Mouse (Mus musculus) cortical plate, adult 2 months (tissue): ENCODE data around the gene Mycbp2. TPM values are rescaled to one million over a fixed set of nuclear protein-coding genes. Genes with fewer than 3 reads are reported as not detected.
A peak's percentile ranks its signal among the peaks of the same experiment; 100 is the strongest.

Experiments
- H3K27ac ChIP-seq: fragments of 200-500 bp; 2 replicates; pipeline ENCODE4 v1.5.1; 2012; ENCODE audit warnings: low read length, control low read depth, inconsistent platforms; ENCODE audit not compliant: insufficient read depth
- H3K4me1 ChIP-seq: fragments of 200-500 bp; 2 replicates; pipeline ENCODE4 v1.6.1; 2011; ENCODE audit warnings: low read length; ENCODE audit not compliant: control insufficient read depth, insufficient read depth
- H3K4me3 ChIP-seq: fragments of 200-500 bp; 2 replicates; pipeline ENCODE4 v1.5.1; 2011; ENCODE audit warnings: mild to moderate bottlenecking, low read length, control low read depth; ENCODE audit not compliant: insufficient read depth
- CTCF ChIP-seq: fragments of 200-500 bp; IDR thresholded peaks from 2 replicates; pipeline ENCODE4 v1.5.1; 2011; ENCODE audit warnings: mild to moderate bottlenecking, control low read depth, low read length; ENCODE audit not compliant: insufficient read depth; ENCODE audit errors: extremely low read depth
- POLR2A ChIP-seq: fragments of 200-500 bp; IDR thresholded peaks from 2 replicates; pipeline ENCODE4 v1.6.1; 2011; ENCODE audit warnings: mild to moderate bottlenecking, low read length, control low read depth; ENCODE audit not compliant: insufficient read depth; ENCODE audit errors: extremely low read depth
- polyA plus RNA-seq: library from polyadenylated mRNA; depleted of rRNA; stranded (reverse); fragments of >200 nt; gene quantifications from 2 replicates; pipeline ENCODE4 v1.2.3, GENCODE M21; 2012

The Mycbp2 gene
- polyA plus RNA-seq, 1 experiment: 129 TPM

GRCm38 (mm10) chr14:103095826-103096225 is 250.8 kb downstream of the Mycbp2 start:
- TF ChIP-seq POLR2A: no peak
- TF ChIP-seq CTCF: no peak
- Histone ChIP-seq H3K27ac (no peak overlapping the region), H3K4me3 (no peak overlapping the region), H3K4me1 (peaks cover 15% of the 10 kb centered on the region; the same call in 1 of the 2 replicates)

- no peak overlapping the region for H3K27ac ChIP-seq
- H3K4me1 ChIP-seq: peaks cover 15% of the 10 kb centered on the region; the same call in 1 of the 2 replicates
- TF ChIP-seq POLR2A: no peak
- TF ChIP-seq CTCF: no peak
- H3K4me3 ChIP-seq: no peak overlapping the region
These were observed 251.6 kb downstream of the Mycbp2 start for GRCm38 (mm10) chr14:103095036-103095435.

GRCm38 (mm10) chr14:103093670-103094069 is 252.9 kb downstream of the Mycbp2 start:
- peaks cover 15% of the 10 kb centered on the region; the same call in 1 of the 2 replicates for H3K4me1 ChIP-seq

GRCm38 (mm10) chr14:103093236-103093635 is 253.4 kb downstream of the Mycbp2 start:
- TF ChIP-seq CTCF: no peak
- TF ChIP-seq POLR2A: no peak
- no peak overlapping the region for H3K4me3 ChIP-seq
- H3K4me1 ChIP-seq: peaks cover 15% of the 10 kb centered on the region; the same call in 1 of the 2 replicates
- no peak overlapping the region for H3K27ac ChIP-seq

More at GRCm38 (mm10) chr14:103093670-103094069, 252.9 kb downstream of the Mycbp2 start:
- Histone ChIP-seq H3K4me3 (no peak overlapping the region), H3K27ac (no peak overlapping the region)
- TF ChIP-seq CTCF (no peak), POLR2A (no peak)

GRCm38 (mm10) chr14:103088624-103089023 is 258.0 kb downstream of the Mycbp2 start:
- Histone ChIP-seq H3K4me3 (no peak overlapping the region), H3K27ac (no peak overlapping the region), H3K4me1 (peaks cover 8% of the 10 kb centered on the region)
- TF ChIP-seq CTCF (peak; percentile 53; the same call in 1 of the 2 replicates), POLR2A (no peak)

- peaks cover 4% of the 10 kb centered on the region for H3K4me1 ChIP-seq
- TF ChIP-seq POLR2A: no peak
- TF ChIP-seq CTCF: no peak
- H3K27ac ChIP-seq: no peak overlapping the region
- no peak overlapping the region for H3K4me3 ChIP-seq
These were observed 258.8 kb downstream of the Mycbp2 start for GRCm38 (mm10) chr14:103087846-103088245.

- H3K27ac ChIP-seq: peak overlapping the region; percentile 67; the same call in 1 of the 2 replicates
- no peak overlapping the region for H3K4me3 ChIP-seq
- TF ChIP-seq POLR2A (no peak), CTCF (no peak)
- H3K4me1 ChIP-seq: peaks cover 4% of the 10 kb centered on the region
These were observed 259.8 kb downstream of the Mycbp2 start for GRCm38 (mm10) chr14:103086671-103087324.

- Histone ChIP-seq H3K27ac (no peak overlapping the region), H3K4me1 (peaks cover 4% of the 10 kb centered on the region), H3K4me3 (no peak overlapping the region)
- no peak for TF ChIP-seq POLR2A
These were observed 260.6 kb downstream of the Mycbp2 start for GRCm38 (mm10) chr14:103085840-103086533.

GRCm38 (mm10) chr14:103079209-103079977 is 267.2 kb downstream of the Mycbp2 start:
- no peak overlapping the region for H3K27ac ChIP-seq
- H3K4me3 ChIP-seq: no peak overlapping the region

More at GRCm38 (mm10) chr14:103079209-103079977, 267.2 kb downstream of the Mycbp2 start:
- H3K4me1 ChIP-seq: peaks cover 6% of the 10 kb centered on the region
- TF ChIP-seq CTCF (no peak), POLR2A (no peak)
